Mouse (Mus musculus) macrophage (primary cell): ENCODE data around the gene Actrt2. TPM values are rescaled to one million over a fixed set of nuclear protein-coding genes. Genes with fewer than 3 reads are reported as not detected.

ENCODE experiments used
- H3K27ac ChIP-seq: fragments of 350-480 bp; formaldehyde crosslinking; 2 replicates; pipeline ENCODE4 v1.9.0; 2021
- H3K36me3 ChIP-seq: fragments of 350-480 bp; formaldehyde crosslinking; 2 replicates; pipeline ENCODE4 v1.9.0; 2021; ENCODE audit errors: inconsistent target
- H3K4me3 ChIP-seq: fragments of 350-480 bp; formaldehyde crosslinking; 2 replicates; pipeline ENCODE4 v1.9.0; 2021; ENCODE audit errors: inconsistent target
- H3K79me2 ChIP-seq: fragments of 350-480 bp; formaldehyde crosslinking; 2 replicates; pipeline ENCODE4 v1.9.0; 2021; ENCODE audit errors: inconsistent target
- WGBS: methylation state at CpG from one replicate; pipeline ENCODE4 v1.1.7; 2026; ENCODE audit warnings: inconsistent platforms; ENCODE audit not compliant: missing documents; 5-methylcytosine and 5-hydroxymethylcytosine counted together
- polyA plus RNA-seq: library from polyadenylated mRNA; stranded (reverse); fragments of 250-400 nt; gene quantifications from 3 replicates; pipeline ENCODE4 v1.2.4, GENCODE M21; 2018; ENCODE audit warnings: inconsistent platforms

Actrt2 gene
- polyA plus RNA-seq, 1 experiment from 2014 or later = not detected

- Histone ChIP-seq H3K27ac (no peak overlapping the region), H3K36me3 (no peaks in the 10 kb centered on the region), H3K4me3 (no peak overlapping the region), H3K79me2 (no peaks in the 10 kb centered on the region)
- WGBS = 93% methylated on average over 1 of the region's 1 CpGs
Observed at GRCm38 (mm10) chr4:154698631-154699030, 31.0 kb upstream of the Actrt2 start.

- H3K36me3 ChIP-seq = no peaks in the 10 kb centered on the region
- no peak overlapping the region for H3K4me3 ChIP-seq
- 91% methylated on average over 12 of the region's 16 CpGs for WGBS
- H3K79me2 ChIP-seq = no peaks in the 10 kb centered on the region
- no peak overlapping the region for H3K27ac ChIP-seq
Observed at GRCm38 (mm10) chr4:154698021-154698590, 30.4 kb upstream of the Actrt2 start.

- H3K27ac ChIP-seq = no peak overlapping the region
- WGBS = 93% methylated on average over 5 of the region's 5 CpGs
- H3K4me3 ChIP-seq = no peak overlapping the region
- H3K36me3 ChIP-seq = no peaks in the 10 kb centered on the region
- H3K79me2 ChIP-seq = no peaks in the 10 kb centered on the region
Observed at GRCm38 (mm10) chr4:154697476-154697875, 29.8 kb upstream of the Actrt2 start.

- H3K36me3 ChIP-seq = no peaks in the 10 kb centered on the region
- 69% methylated on average over 5 of the region's 5 CpGs for WGBS
- H3K79me2 ChIP-seq = no peaks in the 10 kb centered on the region
- no peak overlapping the region for H3K4me3 ChIP-seq
- H3K27ac ChIP-seq = no peak overlapping the region
Observed at GRCm38 (mm10) chr4:154696552-154696951, 28.9 kb upstream of the Actrt2 start.

GRCm38 (mm10) chr4:154696146-154696545 is 28.5 kb upstream of the Actrt2 start:
- no peaks in the 10 kb centered on the region for H3K36me3 ChIP-seq
- H3K4me3 ChIP-seq = no peak overlapping the region
- no peak overlapping the region for H3K27ac ChIP-seq
- 40% methylated on average over 4 of the region's 4 CpGs for WGBS
- no peaks in the 10 kb centered on the region for H3K79me2 ChIP-seq

- Histone ChIP-seq H3K79me2 (no peaks in the 10 kb centered on the region), H3K4me3 (no peak overlapping the region), H3K36me3 (no peaks in the 10 kb centered on the region), H3K27ac (no peak overlapping the region)
- 92% methylated on average over 5 of the region's 5 CpGs for WGBS
Observed at GRCm38 (mm10) chr4:154694361-154694760, 26.7 kb upstream of the Actrt2 start.

GRCm38 (mm10) chr4:154693348-154694015 is 25.8 kb upstream of the Actrt2 start:
- Histone ChIP-seq H3K36me3 (no peaks in the 10 kb centered on the region), H3K79me2 (no peaks in the 10 kb centered on the region), H3K4me3 (no peak overlapping the region), H3K27ac (no peak overlapping the region)
- 88% methylated on average over 20 of the region's 20 CpGs for WGBS

GRCm38 (mm10) chr4:154683068-154683752 is 15.5 kb upstream of the Actrt2 start:
- Histone ChIP-seq H3K79me2 (no peaks in the 10 kb centered on the region), H3K4me3 (no peak overlapping the region), H3K27ac (no peak overlapping the region), H3K36me3 (no peaks in the 10 kb centered on the region)
- 89% methylated on average over 5 of the region's 5 CpGs for WGBS

GRCm38 (mm10) chr4:154682311-154682710 is 14.6 kb upstream of the Actrt2 start:
- Histone ChIP-seq H3K36me3 (no peaks in the 10 kb centered on the region), H3K27ac (no peak overlapping the region), H3K79me2 (no peaks in the 10 kb centered on the region), H3K4me3 (no peak overlapping the region)
- WGBS = 73% methylated on average over 12 of the region's 14 CpGs

- no peaks in the 10 kb centered on the region for H3K36me3 ChIP-seq
- 62% methylated on average over 8 of the region's 10 CpGs for WGBS
- H3K79me2 ChIP-seq = no peaks in the 10 kb centered on the region
- H3K4me3 ChIP-seq = no peak overlapping the region
- H3K27ac ChIP-seq = no peak overlapping the region
Observed at GRCm38 (mm10) chr4:154675441-154676000, 7.9 kb upstream of the Actrt2 start.

- WGBS = 70% methylated on average over 15 of the region's 15 CpGs
- Histone ChIP-seq H3K4me3 (no peak overlapping the region), H3K79me2 (no peaks in the 10 kb centered on the region), H3K36me3 (no peaks in the 10 kb centered on the region), H3K27ac (no peak overlapping the region)
Observed at GRCm38 (mm10) chr4:154674966-154675365, 7.3 kb upstream of the Actrt2 start.

- Histone ChIP-seq H3K4me3 (no peak overlapping the region), H3K27ac (no peak overlapping the region), H3K79me2 (no peaks in the 10 kb centered on the region), H3K36me3 (no peaks in the 10 kb centered on the region)
- WGBS = 5% methylated on average over 12 of the region's 12 CpGs
Observed at GRCm38 (mm10) chr4:154674541-154674940, 6.9 kb upstream of the Actrt2 start.

- Histone ChIP-seq H3K4me3 (no peak overlapping the region), H3K36me3 (no peaks in the 10 kb centered on the region), H3K27ac (no peak overlapping the region), H3K79me2 (no peaks in the 10 kb centered on the region)
- whole genome bisulfite sequencing = 78% methylated on average over 4 of the region's 4 CpGs
Observed at GRCm38 (mm10) chr4:154673986-154674385, 6.3 kb upstream of the Actrt2 start.

- WGBS = 70% methylated on average over 1 of the region's 1 CpGs
- H3K4me3 ChIP-seq = no peak overlapping the region
- H3K36me3 ChIP-seq = no peaks in the 10 kb centered on the region
- H3K27ac ChIP-seq = no peak overlapping the region
- no peaks in the 10 kb centered on the region for H3K79me2 ChIP-seq
Observed at GRCm38 (mm10) chr4:154672027-154672426, 4.4 kb upstream of the Actrt2 start.
